Mouse (Mus musculus) small intestine, adult 2 months (tissue): Measurements from ENCODE around the gene Rab4a.

Source experiments
- CTCF ChIP-seq: fragments of 200-500 bp; IDR thresholded peaks from 2 replicates; pipeline ENCODE4 v1.5.1; 2012; ENCODE audit warnings: low read depth, mild to moderate bottlenecking, control low read depth, inconsistent platforms, low read length, moderate library complexity, mixed read lengths; ENCODE audit not compliant: insufficient replicate concordance, insufficient read length; ENCODE audit errors: extremely low read depth
- POLR2A ChIP-seq: fragments of 200-500 bp; IDR thresholded peaks from 2 replicates; pipeline ENCODE4 v1.6.1; 2012; ENCODE audit warnings: low read depth, mild to moderate bottlenecking, control low read depth, inconsistent platforms, low read length, moderate library complexity

GRCm38 (mm10) chr8:123767874-123768273 is 37.9 kb upstream of the Rab4a start:
- TF ChIP-seq POLR2A (no peak), CTCF (no peak)
